Mouse (Mus musculus): Measurements from ENCODE around the gene Socs2. TPM values are rescaled to one million over a fixed set of nuclear protein-coding genes. Genes with fewer than 3 reads are reported as not detected.

The Socs2 gene
- polyA plus RNA-seq, 1 experiment from 2014 or later, result 39.6 TPM

DNA sequence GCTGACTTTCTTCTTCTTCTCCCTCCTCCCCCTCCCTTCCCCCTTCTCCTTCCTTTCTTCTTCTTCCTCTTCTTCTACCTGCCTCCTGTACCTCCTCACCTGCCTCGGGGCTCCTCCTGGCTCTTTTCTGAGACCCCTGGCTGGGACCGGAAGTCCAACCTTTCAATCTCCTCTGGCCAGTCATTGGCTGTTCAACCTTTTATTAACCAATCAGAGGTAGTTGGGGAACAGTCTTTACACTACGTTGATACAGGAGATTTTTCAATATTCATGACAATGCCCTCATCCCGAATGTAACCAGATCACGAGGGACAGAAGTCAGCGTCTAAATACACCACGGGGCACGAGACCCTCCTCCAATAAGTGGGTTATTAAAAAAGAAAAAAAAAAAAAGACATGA, 32.5 kb downstream of the Socs2 start:
- no peak for DNase-seq (ENCODE audit: low spot score)
- no peak overlapping the region for H3K27ac ChIP-seq
- WGBS, result 81% methylated on average over 8 of the region's 8 CpGs
- no peaks in the 10 kb centered on the region for H3K27me3 ChIP-seq (ENCODE audit: insufficient read depth, poor library complexity, severe bottlenecking)
- no peaks in the 10 kb centered on the region; the same call in 1 of the 2 replicates for H3K9me3 ChIP-seq
- H3K4me1 ChIP-seq, result peaks cover 9% of the 10 kb centered on the region
- H3K4me3 ChIP-seq, result no peak overlapping the region
- no peaks in the 10 kb centered on the region for H3K36me3 ChIP-seq

DNA sequence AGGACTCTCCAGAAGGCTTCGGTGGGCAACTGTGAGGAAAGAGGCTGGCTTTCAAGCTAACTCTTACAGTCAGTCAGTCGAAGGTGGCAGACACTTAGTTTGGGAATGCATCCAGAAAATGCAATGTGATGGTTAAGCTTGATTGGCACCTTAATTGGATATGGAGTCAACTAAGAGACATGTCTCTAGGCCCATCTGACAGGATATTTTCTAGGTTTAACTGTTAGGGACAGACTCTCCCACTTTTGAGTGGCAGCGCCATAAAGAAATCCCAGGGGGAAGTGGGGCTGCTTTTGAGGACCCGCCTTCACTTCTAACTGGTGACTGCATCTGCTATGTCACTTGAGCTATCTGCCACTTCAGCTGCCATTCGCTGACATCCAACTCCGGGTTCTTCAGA, 43.6 kb downstream of the Socs2 start:
- Histone ChIP-seq H3K9me3 (no peaks in the 10 kb centered on the region), H3K36me3 (no peaks in the 10 kb centered on the region), H3K27ac (no peak overlapping the region), H3K27me3 (ENCODE audit: insufficient read depth, poor library complexity, severe bottlenecking) (no peaks in the 10 kb centered on the region), H3K4me3 (no peak overlapping the region), H3K4me1 (no peaks in the 10 kb centered on the region)
- no peak for DNase-seq (ENCODE audit: low spot score)
- 85% methylated on average over 6 of the region's 6 CpGs for WGBS

DNA sequence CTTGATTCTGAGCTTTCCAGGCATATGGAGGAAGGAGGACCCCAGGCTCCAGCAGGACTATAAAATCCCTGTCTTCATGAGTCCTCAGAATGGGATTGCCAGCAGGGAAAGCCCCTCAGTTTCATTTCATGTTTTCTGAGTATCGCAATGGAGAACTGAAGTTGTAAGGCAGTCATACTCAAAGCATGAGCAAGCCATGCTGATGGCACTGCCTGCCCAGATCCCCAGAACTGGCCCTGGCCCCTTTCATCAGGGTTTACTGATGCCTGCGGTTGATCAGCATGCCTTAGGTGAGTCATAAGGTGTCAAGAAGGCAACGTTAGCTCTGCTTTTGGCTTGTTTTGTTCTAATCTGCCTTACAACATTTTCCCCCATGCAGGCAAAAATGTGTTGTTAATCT, 45.0 kb downstream of the Socs2 start:
- Histone ChIP-seq H3K36me3 (no peaks in the 10 kb centered on the region), H3K27ac (no peak overlapping the region), H3K9me3 (no peaks in the 10 kb centered on the region), H3K4me1 (no peaks in the 10 kb centered on the region), H3K27me3 (ENCODE audit: insufficient read depth, poor library complexity, severe bottlenecking) (no peaks in the 10 kb centered on the region), H3K4me3 (no peak overlapping the region)
- WGBS, result 73% methylated on average over 3 of the region's 3 CpGs
- DNase-seq (ENCODE audit: low spot score), result no peak

DNA sequence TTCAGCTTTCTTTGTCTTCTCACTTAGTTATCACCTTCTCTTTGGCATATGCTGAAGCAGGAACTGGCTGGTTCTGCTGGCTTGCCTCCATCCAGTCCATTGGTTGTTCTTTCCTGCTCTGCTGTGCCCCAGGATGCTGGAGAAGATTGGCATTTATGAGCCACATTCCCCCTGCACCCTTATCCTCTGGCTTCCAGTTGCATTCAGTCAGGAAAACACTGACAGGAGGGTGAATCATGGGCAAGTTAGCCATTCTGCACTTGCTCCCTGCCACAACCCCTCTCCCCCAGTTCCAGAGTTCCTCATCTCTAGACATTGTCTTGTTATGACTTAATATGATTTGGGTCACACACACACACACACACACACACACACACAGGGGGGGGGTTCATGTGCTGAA, 47.8 kb downstream of the Socs2 start:
- Histone ChIP-seq H3K9me3 (no peaks in the 10 kb centered on the region), H3K27me3 (ENCODE audit: insufficient read depth, poor library complexity, severe bottlenecking) (no peaks in the 10 kb centered on the region), H3K27ac (no peak overlapping the region), H3K4me1 (no peaks in the 10 kb centered on the region), H3K4me3 (no peak overlapping the region), H3K36me3 (no peaks in the 10 kb centered on the region)
- DNase-seq (ENCODE audit: low spot score), result no peak

DNA sequence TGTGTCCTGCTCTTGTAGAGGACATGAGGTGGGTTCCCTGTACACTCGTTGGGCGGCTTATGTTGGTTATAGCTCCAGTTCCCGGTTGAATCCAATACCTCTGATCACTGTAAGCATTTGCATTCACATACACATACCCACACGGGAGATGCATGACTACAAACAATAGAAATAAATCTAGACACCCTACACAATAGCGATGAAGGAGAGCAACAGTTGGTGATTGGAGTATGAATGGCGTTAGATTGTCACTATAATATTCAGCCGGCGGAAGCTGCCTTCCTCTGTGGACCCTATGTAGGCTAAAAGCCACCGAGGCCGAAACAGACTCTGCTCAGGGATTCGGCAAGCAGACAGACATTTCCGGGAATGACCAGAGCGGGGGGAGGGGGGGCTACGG, 48.8 kb downstream of the Socs2 start:
- H3K4me3 ChIP-seq, result no peak overlapping the region
- no peaks in the 10 kb centered on the region for H3K4me1 ChIP-seq
- no peaks in the 10 kb centered on the region for H3K36me3 ChIP-seq
- no peaks in the 10 kb centered on the region for H3K9me3 ChIP-seq
- H3K27me3 ChIP-seq (ENCODE audit: insufficient read depth, poor library complexity, severe bottlenecking), result no peaks in the 10 kb centered on the region
- no peak for DNase-seq (ENCODE audit: low spot score)
- 89% methylated on average over 14 of the region's 14 CpGs for WGBS
- H3K27ac ChIP-seq, result no peak overlapping the region

DNA sequence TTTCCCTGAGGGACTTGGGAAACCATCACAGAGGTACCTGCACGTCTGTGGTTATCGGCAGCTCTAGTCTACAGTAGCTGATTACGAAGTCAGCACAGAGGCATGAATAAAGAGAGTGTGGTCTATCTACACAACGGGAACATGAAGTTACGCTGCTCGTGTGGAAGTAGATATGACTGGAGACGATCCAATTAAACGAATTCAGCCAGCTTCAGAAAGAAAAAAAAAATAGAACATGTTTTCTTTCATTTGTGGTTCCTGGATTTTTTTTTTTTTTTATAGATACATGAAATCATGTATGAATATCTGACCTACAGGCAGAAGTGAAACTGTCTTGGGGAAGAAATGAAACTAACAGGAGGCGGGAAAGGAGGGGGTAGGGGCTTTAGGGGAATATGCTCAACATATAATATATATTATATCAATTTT, 49.3 kb downstream of the Socs2 start:
- no peak for DNase-seq (ENCODE audit: low spot score)
- H3K27ac ChIP-seq, result no peak overlapping the region
- no peaks in the 10 kb centered on the region for H3K4me1 ChIP-seq
- WGBS, result 75% methylated on average over 9 of the region's 9 CpGs
- H3K4me3 ChIP-seq, result no peak overlapping the region
- H3K36me3 ChIP-seq, result no peaks in the 10 kb centered on the region
- H3K9me3 ChIP-seq, result no peaks in the 10 kb centered on the region
- no peaks in the 10 kb centered on the region for H3K27me3 ChIP-seq (ENCODE audit: insufficient read depth, poor library complexity, severe bottlenecking)

DNA sequence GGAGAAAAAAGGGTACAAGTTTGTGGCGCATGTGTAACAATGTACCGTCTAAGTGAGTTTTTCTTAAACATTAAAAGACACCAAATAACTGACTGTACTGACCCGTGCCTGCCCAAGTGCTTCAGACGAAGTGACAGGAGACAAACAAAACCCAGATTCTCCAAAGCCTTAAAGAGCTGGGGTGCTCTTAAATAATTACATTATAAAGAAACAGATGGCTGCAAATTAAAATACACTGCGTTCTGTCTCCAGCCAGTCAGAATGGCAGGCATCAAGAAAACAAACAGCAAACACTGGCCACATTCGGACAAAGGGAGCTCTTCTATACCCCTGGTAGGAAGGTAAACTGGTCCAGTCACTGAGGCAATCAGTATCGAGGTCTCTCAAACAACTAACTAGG, 49.7 kb downstream of the Socs2 start:
- Histone ChIP-seq H3K27ac (no peak overlapping the region), H3K9me3 (no peaks in the 10 kb centered on the region), H3K36me3 (no peaks in the 10 kb centered on the region), H3K4me3 (no peak overlapping the region), H3K27me3 (ENCODE audit: insufficient read depth, poor library complexity, severe bottlenecking) (no peaks in the 10 kb centered on the region), H3K4me1 (no peaks in the 10 kb centered on the region)
- 84% methylated on average over 7 of the region's 7 CpGs for WGBS
- DNase-seq (ENCODE audit: low spot score), result no peak

DNA sequence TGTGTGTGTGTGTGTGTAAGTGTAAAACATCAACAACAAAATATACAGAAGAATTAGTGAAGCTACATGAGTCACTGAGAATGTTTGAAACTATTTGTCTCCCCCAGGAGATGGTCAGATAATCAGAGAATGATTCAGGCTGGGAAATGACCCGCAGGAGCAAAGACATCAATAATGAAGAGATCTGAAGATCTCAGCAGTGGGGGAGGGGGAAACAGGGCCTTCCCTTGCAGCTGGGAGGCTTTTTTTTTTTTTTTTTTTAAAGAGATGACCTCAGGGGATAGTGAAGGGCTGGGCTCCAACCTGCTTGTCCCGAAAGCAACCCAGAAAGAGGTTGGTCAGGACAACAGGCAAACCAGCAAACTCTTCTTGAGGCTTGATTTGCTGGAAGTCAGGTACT, 54.7 kb downstream of the Socs2 start:
- H3K4me3 ChIP-seq, result no peak overlapping the region
- no peaks in the 10 kb centered on the region for H3K27me3 ChIP-seq (ENCODE audit: insufficient read depth, poor library complexity, severe bottlenecking)
- H3K27ac ChIP-seq, result no peak overlapping the region
- DNase-seq (ENCODE audit: low spot score), result no peak
- H3K4me1 ChIP-seq, result no peaks in the 10 kb centered on the region
- no peaks in the 10 kb centered on the region for H3K9me3 ChIP-seq
- H3K36me3 ChIP-seq, result no peaks in the 10 kb centered on the region
- WGBS, result 31% methylated on average over 2 of the region's 2 CpGs

DNA sequence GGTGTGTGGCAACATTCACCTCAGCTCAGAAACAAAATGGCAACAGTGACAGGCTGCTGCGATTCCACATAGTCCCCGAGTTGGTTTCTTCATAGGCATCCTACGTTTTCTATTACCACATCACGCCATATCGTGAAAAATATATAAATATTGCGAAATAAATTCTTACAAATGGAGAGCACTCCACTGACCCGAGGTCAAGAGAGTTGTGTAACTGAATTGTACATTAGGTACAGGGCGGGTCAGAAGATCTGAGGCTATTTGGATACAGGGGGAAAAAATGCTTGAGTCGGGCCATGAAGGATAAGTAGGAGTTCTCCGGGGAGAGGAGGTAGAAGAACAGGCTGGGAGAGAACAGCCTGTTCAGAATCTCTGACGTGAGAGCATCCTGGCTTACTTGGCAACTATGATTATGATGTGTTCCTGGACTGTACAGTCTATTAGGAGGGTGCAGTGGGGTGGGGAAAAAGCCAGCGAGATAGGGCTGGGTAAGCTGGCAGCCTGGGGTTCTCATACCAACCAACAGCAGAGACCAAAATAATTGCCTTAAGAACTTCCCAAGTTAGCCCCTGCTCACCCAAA, 55.6 kb downstream of the Socs2 start:
- no peaks in the 10 kb centered on the region for H3K4me1 ChIP-seq
- H3K27me3 ChIP-seq (ENCODE audit: insufficient read depth, poor library complexity, severe bottlenecking), result no peaks in the 10 kb centered on the region
- no peak overlapping the region for H3K27ac ChIP-seq
- DNase-seq (ENCODE audit: low spot score), result no peak
- no peak overlapping the region for H3K4me3 ChIP-seq
- H3K36me3 ChIP-seq, result no peaks in the 10 kb centered on the region
- 85% methylated on average over 12 of the region's 12 CpGs for WGBS
- no peaks in the 10 kb centered on the region for H3K9me3 ChIP-seq

DNA sequence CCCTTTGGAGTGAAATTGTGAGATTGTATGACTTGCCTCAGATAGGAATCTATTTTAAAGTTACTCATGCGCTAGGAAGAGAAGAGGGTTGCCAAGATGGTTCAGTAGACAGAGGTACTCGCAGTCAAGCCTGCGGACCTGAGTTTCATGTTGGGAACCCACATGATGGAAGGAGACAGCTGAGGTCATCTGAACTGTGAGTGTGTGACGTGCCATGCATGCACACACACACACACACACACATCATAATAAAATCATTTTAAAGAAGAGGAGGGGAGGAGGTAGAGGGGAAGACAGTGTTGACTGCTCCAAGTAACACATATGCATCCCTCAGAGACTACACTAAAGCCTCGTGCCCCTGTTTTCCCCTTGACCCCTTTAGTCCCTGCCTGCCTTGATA, 56.9 kb downstream of the Socs2 start:
- WGBS, result 77% methylated on average over 5 of the region's 5 CpGs
- Histone ChIP-seq H3K27ac (no peak overlapping the region), H3K4me3 (no peak overlapping the region), H3K4me1 (0 out of 2 replicates have a peak, but pooled peaks cover 3% of the 10 kb centered on the region), H3K9me3 (no peaks in the 10 kb centered on the region), H3K27me3 (ENCODE audit: insufficient read depth, poor library complexity, severe bottlenecking) (no peaks in the 10 kb centered on the region), H3K36me3 (no peaks in the 10 kb centered on the region)
- DNase-seq (ENCODE audit: low spot score), result no peak

DNA sequence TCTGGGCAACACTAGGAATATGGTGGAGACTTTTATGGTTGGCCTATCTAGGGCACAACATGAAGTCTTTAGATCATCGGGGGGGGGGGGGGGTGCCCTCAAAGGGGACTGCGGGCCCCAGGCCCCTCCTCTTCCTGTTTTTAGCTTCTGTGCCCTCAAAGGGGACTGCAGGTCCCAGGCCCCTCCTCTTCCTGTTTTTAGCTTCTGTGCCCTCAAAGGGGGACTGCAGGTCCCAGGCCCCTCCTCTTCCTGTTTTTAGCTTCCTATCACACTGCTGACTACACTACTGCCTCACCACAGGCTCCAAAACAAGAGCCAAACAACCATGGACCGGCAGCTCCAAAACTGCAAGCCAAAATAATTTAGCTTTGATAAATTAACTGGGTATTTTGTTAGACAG, 59.3 kb downstream of the Socs2 start:
- H3K4me3 ChIP-seq, result no peak overlapping the region
- H3K9me3 ChIP-seq, result no peaks in the 10 kb centered on the region
- no peak for DNase-seq (ENCODE audit: low spot score)
- 0 out of 2 replicates have a peak, but pooled peaks cover 3% of the 10 kb centered on the region for H3K4me1 ChIP-seq
- 75% methylated on average over 3 of the region's 3 CpGs for WGBS
- H3K27me3 ChIP-seq (ENCODE audit: insufficient read depth, poor library complexity, severe bottlenecking), result no peaks in the 10 kb centered on the region
- H3K36me3 ChIP-seq, result no peaks in the 10 kb centered on the region
- H3K27ac ChIP-seq, result no peak overlapping the region

DNA sequence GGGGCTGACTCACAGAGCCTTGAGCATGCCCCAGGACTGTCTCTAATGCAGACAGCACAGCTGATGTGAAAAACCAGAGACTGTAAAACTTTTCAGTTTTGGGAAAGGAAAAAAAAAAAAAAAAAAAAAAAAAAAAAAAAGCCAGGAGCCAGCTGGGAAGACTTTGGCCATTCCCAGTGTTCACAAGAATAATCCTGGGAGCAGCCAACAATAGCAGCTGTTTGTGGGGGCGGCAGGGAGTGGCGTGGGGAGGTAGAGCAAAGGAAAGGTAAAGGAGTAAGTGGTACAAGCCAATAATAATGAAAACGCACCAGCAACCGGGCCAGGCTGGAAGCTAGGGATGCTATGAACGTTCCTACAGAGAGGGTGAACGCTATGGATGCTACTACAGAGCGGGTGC, 60.3 kb downstream of the Socs2 start:
- no peak for DNase-seq (ENCODE audit: low spot score)
- Histone ChIP-seq H3K36me3 (no peaks in the 10 kb centered on the region), H3K9me3 (no peaks in the 10 kb centered on the region), H3K27me3 (ENCODE audit: insufficient read depth, poor library complexity, severe bottlenecking) (no peaks in the 10 kb centered on the region; the same call in 1 of the 2 replicates), H3K4me3 (no peak overlapping the region), H3K27ac (no peak overlapping the region), H3K4me1 (0 out of 2 replicates have a peak, but pooled peaks cover 3% of the 10 kb centered on the region)
- WGBS, result 80% methylated on average over 7 of the region's 7 CpGs

DNA sequence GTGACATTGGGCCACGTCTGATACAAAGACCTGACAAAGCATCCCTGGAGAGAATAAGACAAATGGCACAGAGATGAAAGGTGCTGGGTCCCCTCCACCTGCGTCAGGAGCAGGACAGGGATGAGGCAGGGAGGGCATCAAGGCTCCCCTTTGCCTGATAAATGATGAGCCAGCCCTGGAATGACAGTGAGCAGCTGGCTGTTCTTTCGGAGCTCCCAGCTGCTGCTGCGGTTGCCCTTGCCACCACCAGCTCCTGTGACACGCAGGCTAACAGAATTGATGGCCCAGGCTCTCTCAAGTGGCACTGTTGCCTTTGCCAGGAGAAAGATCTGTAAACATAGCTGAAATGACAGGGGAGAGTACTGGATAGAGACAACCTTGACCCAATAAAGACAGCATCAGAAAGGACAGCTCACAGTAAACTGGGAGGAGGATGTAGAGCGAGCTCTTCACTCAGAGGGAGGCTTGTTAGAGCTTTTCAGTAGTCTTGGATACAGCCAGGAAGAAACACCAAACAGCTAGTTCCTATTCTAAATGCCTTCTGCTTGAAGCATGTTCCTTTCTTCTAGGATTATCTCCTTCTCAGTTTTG, 61.2 kb downstream of the Socs2 start:
- 41% methylated on average over 6 of the region's 6 CpGs for WGBS
- Histone ChIP-seq H3K36me3 (no peaks in the 10 kb centered on the region), H3K27ac (no peak overlapping the region), H3K9me3 (no peaks in the 10 kb centered on the region), H3K4me1 (0 out of 2 replicates have a peak, but pooled peaks cover 3% of the 10 kb centered on the region), H3K4me3 (no peak overlapping the region), H3K27me3 (ENCODE audit: insufficient read depth, poor library complexity, severe bottlenecking) (no peaks in the 10 kb centered on the region; the same call in 1 of the 2 replicates)
- DNase-seq (ENCODE audit: low spot score), result no peak

DNA sequence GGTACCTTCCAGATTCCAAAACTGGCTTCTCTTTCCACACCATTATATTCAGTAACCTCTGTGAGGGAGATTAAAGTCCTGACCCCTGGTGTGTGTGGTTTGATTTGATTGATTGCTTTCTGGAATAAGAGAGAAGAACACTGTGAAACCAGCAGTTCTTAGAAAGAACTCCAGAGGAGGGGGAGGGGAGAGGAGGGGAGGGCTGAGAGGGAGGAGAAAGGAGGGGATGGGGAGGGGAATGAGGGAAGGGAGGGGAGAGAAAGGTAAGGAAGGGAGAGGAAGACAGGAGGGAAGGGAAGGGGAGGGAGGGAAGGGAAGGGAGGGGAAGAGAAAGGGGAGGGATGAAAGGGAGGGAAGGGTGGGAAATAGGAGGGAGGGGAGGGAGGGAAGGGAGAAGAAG, 62.3 kb downstream of the Socs2 start:
- 0 out of 2 replicates have a peak, but pooled peaks cover 3% of the 10 kb centered on the region for H3K4me1 ChIP-seq
- no peak overlapping the region for H3K4me3 ChIP-seq
- H3K36me3 ChIP-seq, result no peaks in the 10 kb centered on the region
- H3K27ac ChIP-seq, result no peak overlapping the region
- H3K27me3 ChIP-seq (ENCODE audit: insufficient read depth, poor library complexity, severe bottlenecking), result no peaks in the 10 kb centered on the region; the same call in 1 of the 2 replicates
- no peaks in the 10 kb centered on the region for H3K9me3 ChIP-seq
- DNase-seq (ENCODE audit: low spot score), result no peak

All from heart, embryonic 10.5 days (tissue).